Mouse (Mus musculus): Measurements from ENCODE around the gene Ehd1.

- TF ChIP-seq CTCF (IDR thresholded peaks at IDR 0.05; ENCODE audit: extremely low read depth, insufficient read depth, insufficient read length, insufficient replicate concordance): no peak
- no peak for TF ChIP-seq POLR2A (IDR thresholded peaks at IDR 0.05; ENCODE audit: low read depth, low read length)
Observed at GRCm38 (mm10) chr19:6297641-6298040, 21.1 kb downstream of the Ehd1 start.

Data from spleen, adult 2 months (tissue).